Mouse (Mus musculus) spleen, postnatal 36 days (tissue): ENCODE measurements around the gene Disp1.

Experiments used
- DNase-seq, 2 experiments: peaks; one replicate each; pipeline ENCODE4 v3.0.0; 2022; ENCODE audit warnings: low spot score in 2 of 2, mixed read lengths in 1 of 2

Disp1 gene

GRCm38 (mm10) chr1:183088661-183089060, 132.7 kb downstream of the Disp1 start:
- DNase-seq, result no peak

- no peak for DNase-seq
Measured at GRCm38 (mm10) chr1:183086843-183087242, 134.5 kb downstream of the Disp1 start.

- DNase-seq, result no peak
Measured at GRCm38 (mm10) chr1:183084085-183085050, 137.0 kb downstream of the Disp1 start.

GRCm38 (mm10) chr1:183082436-183082835, 138.9 kb downstream of the Disp1 start:
- no peak for DNase-seq

- no peak for DNase-seq
Measured at GRCm38 (mm10) chr1:183081126-183081525, 140.2 kb downstream of the Disp1 start.

- no peak for DNase-seq
Measured at GRCm38 (mm10) chr1:183075121-183075822, 146.1 kb downstream of the Disp1 start.

- no peak for DNase-seq
Measured at GRCm38 (mm10) chr1:183072263-183073050, 148.9 kb downstream of the Disp1 start.

GRCm38 (mm10) chr1:183069954-183070649, 151.2 kb downstream of the Disp1 start:
- DNase-seq, result no peak

GRCm38 (mm10) chr1:183067807-183068206, 153.5 kb downstream of the Disp1 start:
- DNase-seq, result no peak

GRCm38 (mm10) chr1:183066981-183067380, 154.3 kb downstream of the Disp1 start:
- DNase-seq, result no peak

- DNase-seq, result no peak
Measured at GRCm38 (mm10) chr1:183060611-183061010, 160.7 kb downstream of the Disp1 start.

- DNase-seq, result no peak
Measured at GRCm38 (mm10) chr1:183056289-183056655, 165.1 kb downstream of the Disp1 start.

GRCm38 (mm10) chr1:183055608-183056288, 165.6 kb downstream of the Disp1 start:
- no peak for DNase-seq

GRCm38 (mm10) chr1:183052663-183053062, 168.7 kb downstream of the Disp1 start:
- DNase-seq, result no peak

GRCm38 (mm10) chr1:183049295-183049694, 172.0 kb downstream of the Disp1 start:
- DNase-seq, result no peak

- no peak for DNase-seq
Measured at GRCm38 (mm10) chr1:183047913-183048523, 173.3 kb downstream of the Disp1 start.

GRCm38 (mm10) chr1:183047191-183047912, 174.0 kb downstream of the Disp1 start:
- no peak for DNase-seq

GRCm38 (mm10) chr1:183046081-183046480, 175.2 kb downstream of the Disp1 start:
- DNase-seq, result no peak

GRCm38 (mm10) chr1:183043161-183043812, 178.0 kb downstream of the Disp1 start:
- DNase-seq, result no peak
